Mouse (Mus musculus): ENCODE measurements around the gene Il1rap.

The Il1rap gene

GRCm38 (mm10) chr16:26612499-26613220 lies 31.2 kb downstream of the Il1rap start:
- no peak for DNase-seq (ENCODE audit: low read depth)

GRCm38 (mm10) chr16:26623141-26623540 lies 41.6 kb downstream of the Il1rap start:
- DNase-seq (ENCODE audit: low read depth): no peak

GRCm38 (mm10) chr16:26626065-26626464 lies 44.6 kb downstream of the Il1rap start:
- DNase-seq (ENCODE audit: low read depth): no peak

GRCm38 (mm10) chr16:26634800-26635199 lies 53.3 kb downstream of the Il1rap start:
- no peak for DNase-seq (ENCODE audit: low read depth)

- DNase-seq (ENCODE audit: low read depth): no peak
Observed at GRCm38 (mm10) chr16:26643077-26643476, 61.6 kb downstream of the Il1rap start.

- no peak for DNase-seq (ENCODE audit: low read depth)
Observed at GRCm38 (mm10) chr16:26646066-26646465, 64.6 kb downstream of the Il1rap start.

- no peak for DNase-seq (ENCODE audit: low read depth)
Observed at GRCm38 (mm10) chr16:26647036-26647435, 65.5 kb downstream of the Il1rap start.

GRCm38 (mm10) chr16:26662722-26663436 lies 81.4 kb downstream of the Il1rap start:
- DNase-seq (ENCODE audit: low read depth): no peak

GRCm38 (mm10) chr16:26666401-26666800 lies 84.9 kb downstream of the Il1rap start:
- no peak for DNase-seq (ENCODE audit: low read depth)

- no peak for DNase-seq (ENCODE audit: low read depth)
Observed at GRCm38 (mm10) chr16:26669081-26669480, 87.6 kb downstream of the Il1rap start.

- no peak for DNase-seq (ENCODE audit: low read depth)
Observed at GRCm38 (mm10) chr16:26680381-26680780, 98.9 kb downstream of the Il1rap start.

- DNase-seq (ENCODE audit: low read depth): peak; percentile 3
Observed at GRCm38 (mm10) chr16:26689771-26690170, 108.3 kb downstream of the Il1rap start.

GRCm38 (mm10) chr16:26691294-26691693 lies 109.8 kb downstream of the Il1rap start:
- DNase-seq (ENCODE audit: low read depth): no peak

GRCm38 (mm10) chr16:26698076-26698475 lies 116.6 kb downstream of the Il1rap start:
- DNase-seq (ENCODE audit: low read depth): no peak

GRCm38 (mm10) chr16:26700440-26701103 lies 119.1 kb downstream of the Il1rap start:
- no peak for DNase-seq (ENCODE audit: low read depth)

GRCm38 (mm10) chr16:26705658-26706371 lies 124.3 kb downstream of the Il1rap start:
- no peak for DNase-seq (ENCODE audit: low read depth)

GRCm38 (mm10) chr16:26706503-26706902 lies 125.0 kb downstream of the Il1rap start:
- no peak for DNase-seq (ENCODE audit: low read depth)

GRCm38 (mm10) chr16:26710922-26711321 lies 129.4 kb downstream of the Il1rap start:
- DNase-seq (ENCODE audit: low read depth): no peak

GRCm38 (mm10) chr16:26713538-26714316 lies 132.2 kb downstream of the Il1rap start:
- DNase-seq (ENCODE audit: low read depth): no peak

GRCm38 (mm10) chr16:26722464-26722863 lies 141.0 kb downstream of the Il1rap start:
- DNase-seq (ENCODE audit: low read depth): no peak

- DNase-seq (ENCODE audit: low read depth): no peak
Observed at GRCm38 (mm10) chr16:26723952-26724747, 142.6 kb downstream of the Il1rap start.

Measured in naive thymus-derived CD4-positive, alpha-beta T cell, adult 2 months (primary cell).